Mouse (Mus musculus) bone marrow, adult 2 months (tissue): ENCODE measurements around the gene Pfkm. TPM values are rescaled to one million over a fixed set of nuclear protein-coding genes. Genes with fewer than 3 reads are reported as not detected.

Experiments used
- H3K27ac ChIP-seq: fragments of 200-500 bp; 2 replicates; pipeline ENCODE4 v1.5.1; 2012; ENCODE audit warnings: low read depth, mild to moderate bottlenecking, control low read depth, inconsistent platforms, low read length; ENCODE audit not compliant: control insufficient read depth, poor library complexity, insufficient read depth
- H3K4me1 ChIP-seq: fragments of 200-500 bp; 2 replicates; pipeline ENCODE4 v1.6.1; 2011; ENCODE audit warnings: low read length; ENCODE audit not compliant: control insufficient read depth, insufficient read depth
- H3K4me3 ChIP-seq: fragments of 200-500 bp; replicated peaks from 2 replicates; pipeline ENCODE3; 2011; ENCODE audit warnings: mild to moderate bottlenecking, low read depth, low read length, control low read depth; ENCODE audit not compliant: control insufficient read depth
- CTCF ChIP-seq: fragments of 200-500 bp; IDR thresholded peaks from 2 replicates; pipeline ENCODE4 v1.5.1; 2011; ENCODE audit warnings: low read length, control low read depth; ENCODE audit not compliant: control insufficient read depth, insufficient read depth
- POLR2A ChIP-seq: fragments of 200-500 bp; IDR thresholded peaks from 2 replicates; pipeline ENCODE4 v1.6.1; 2011; ENCODE audit warnings: low read depth, mild to moderate bottlenecking, control low read depth, low read length, borderline replicate concordance; ENCODE audit not compliant: control insufficient read depth
- WGBS: fragments of 180-500 bp; shearing (Covaris S2); methylation state at CpG from one replicate; pipeline ENCODE4 v1.1.7; 2018; 5-methylcytosine and 5-hydroxymethylcytosine counted together
- polyA plus RNA-seq: library from polyadenylated mRNA; stranded (reverse); fragments of >200 nt; gene quantifications from 2 replicates; pipeline ENCODE4 v1.2.4, GENCODE M21; 2011; ENCODE audit warnings: low replicate concordance; ENCODE audit not compliant: missing spikeins, insufficient read depth, insufficient read length

Pfkm gene
- polyA plus RNA-seq, 1 experiment, result 22.9 TPM

GRCm38 (mm10) chr15:98091841-98092240, 548 bp upstream of the Pfkm start:
- peaks cover 2% of the 10 kb centered on the region for H3K4me1 ChIP-seq
- peak overlapping the region; percentile 12 for H3K4me3 ChIP-seq
- no peak overlapping the region for H3K27ac ChIP-seq
- TF ChIP-seq CTCF (no peak), POLR2A (no peak)
- 4% methylated on average over 4 of the region's 4 CpGs for WGBS

DNA sequence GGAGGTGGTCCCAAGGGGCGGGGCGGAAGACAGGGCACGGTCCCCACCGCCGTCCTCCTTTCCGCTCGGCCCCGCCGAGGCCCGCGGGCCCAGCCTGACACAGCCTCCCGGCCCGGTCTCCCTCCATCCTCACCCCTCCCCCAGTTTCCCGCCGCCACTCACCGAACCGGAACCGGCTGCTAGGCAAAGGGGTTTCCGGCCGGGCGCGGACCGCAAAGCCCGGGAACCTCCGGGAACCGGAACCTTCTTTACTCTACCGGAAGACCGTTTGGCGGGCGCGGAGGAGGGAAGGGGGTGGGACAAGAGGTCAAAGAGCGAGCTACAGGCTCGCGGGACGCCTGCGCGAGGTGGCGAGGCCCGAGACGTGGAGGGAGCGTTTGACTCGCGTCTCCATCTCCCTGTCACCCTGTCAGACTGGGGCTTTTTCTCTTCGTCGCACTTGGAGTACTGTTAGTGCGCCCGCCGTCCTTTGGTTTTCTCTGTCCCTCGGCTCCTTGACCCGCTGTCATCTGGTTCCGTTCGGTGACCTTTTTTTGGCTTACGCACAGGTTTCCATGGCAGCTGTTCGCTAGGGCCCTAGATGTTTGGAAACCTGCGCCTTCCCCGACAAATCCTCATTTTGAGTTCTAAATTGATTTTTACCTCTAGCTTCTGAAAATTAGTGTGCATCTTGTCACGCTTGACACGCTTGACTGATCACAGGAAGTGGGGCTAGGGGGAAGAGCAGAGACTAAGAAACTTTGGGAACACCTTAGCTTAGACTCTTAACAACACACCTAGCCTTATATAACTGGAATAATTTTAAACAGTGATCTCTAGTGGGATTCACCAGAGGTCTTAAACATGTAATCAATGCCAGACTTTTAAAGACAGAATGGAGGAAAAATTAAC, 977 bp downstream of the Pfkm start, which contains the start of gene Senp1:
Gene Senp1 (minus strand): TSS at position 624 of the 891 bp plus-strand sequence.
- peaks cover 2% of the 10 kb centered on the region for H3K4me1 ChIP-seq
- WGBS, result under 1% methylated on average over 57 of the region's 58 CpGs
- no peak for TF ChIP-seq CTCF
- TF ChIP-seq POLR2A, result peak; percentile 65
- H3K4me3 ChIP-seq, result peak within 1 kb of the TSS; percentile 71
- peak within 1 kb of the TSS; percentile 91 for H3K27ac ChIP-seq

DNA sequence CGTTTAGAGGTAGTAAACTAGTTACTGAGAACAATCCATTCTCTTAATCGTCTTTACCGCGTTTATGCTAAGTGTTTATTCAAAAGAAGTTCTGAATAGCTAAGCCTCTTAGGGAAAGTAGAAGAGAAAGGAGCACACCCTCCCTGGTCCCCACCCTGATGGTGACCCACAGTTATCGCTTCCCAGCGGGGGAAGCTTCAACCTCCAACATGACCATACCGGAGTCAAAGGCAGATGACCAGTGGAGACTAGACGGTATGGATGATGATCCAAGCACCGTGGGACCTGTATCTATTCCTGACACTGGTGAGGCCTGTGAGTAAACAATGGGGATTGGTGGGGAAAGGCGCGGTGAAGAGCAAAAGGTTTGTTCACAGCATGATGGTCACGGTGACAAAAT, 2.5 kb downstream of the Pfkm start:
- 95% methylated on average over 12 of the region's 12 CpGs for WGBS
- Histone ChIP-seq H3K27ac (no peak overlapping the region), H3K4me3 (no peak overlapping the region), H3K4me1 (no peaks in the 10 kb centered on the region)
- TF ChIP-seq POLR2A (no peak), CTCF (no peak)

GRCm38 (mm10) chr15:98096957-98097356, 4.6 kb downstream of the Pfkm start:
- TF ChIP-seq POLR2A (no peak), CTCF (peak; percentile 60)
- no peak overlapping the region for H3K27ac ChIP-seq
- WGBS, result 65% methylated on average over 3 of the region's 3 CpGs
- no peaks in the 10 kb centered on the region for H3K4me1 ChIP-seq
- H3K4me3 ChIP-seq, result no peak overlapping the region

DNA sequence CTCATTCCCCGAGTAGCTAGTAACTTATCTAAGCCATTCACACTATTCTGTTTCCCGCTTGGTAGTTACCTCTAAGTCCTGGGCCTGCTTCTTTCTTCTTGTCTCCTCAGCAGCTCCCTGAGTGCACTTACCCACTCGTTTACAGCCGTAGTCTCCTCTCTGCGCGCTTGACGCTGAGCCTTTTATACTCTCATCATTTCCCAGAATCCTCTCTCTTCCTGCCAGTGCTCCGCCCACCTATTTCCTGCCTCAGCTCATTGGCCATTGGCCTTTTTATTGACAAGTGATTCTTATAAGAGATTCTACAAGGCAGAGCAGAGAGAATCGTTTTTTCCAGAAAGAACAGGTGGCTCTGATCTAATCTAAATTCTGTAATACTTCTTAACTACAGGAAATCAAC, 6.1 kb downstream of the Pfkm start:
- Histone ChIP-seq H3K4me1 (no peaks in the 10 kb centered on the region), H3K4me3 (no peak overlapping the region), H3K27ac (no peak overlapping the region)
- TF ChIP-seq POLR2A (no peak), CTCF (no peak)
- WGBS, result 87% methylated on average over 9 of the region's 9 CpGs

DNA sequence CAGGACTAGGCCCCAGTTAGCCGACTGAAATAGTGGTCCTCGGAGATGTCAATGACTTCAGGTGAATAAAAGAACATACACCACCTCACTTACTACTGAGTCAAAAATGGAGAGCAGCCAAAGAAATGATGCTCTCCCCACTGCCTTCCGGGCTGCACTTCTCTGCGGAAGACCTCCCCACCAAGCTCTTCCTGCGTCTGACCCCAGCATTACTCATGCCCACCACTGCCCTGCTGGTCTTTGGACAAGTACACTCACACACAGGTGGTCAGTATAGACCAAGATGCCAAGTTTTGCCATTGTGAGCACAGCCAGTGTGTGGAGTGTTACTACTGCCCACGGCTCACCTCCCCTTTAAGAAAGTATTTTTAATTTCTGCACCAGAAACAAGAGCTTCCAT, 10.0 kb downstream of the Pfkm start:
- 88% methylated on average over 6 of the region's 6 CpGs for WGBS
- no peak overlapping the region for H3K4me3 ChIP-seq
- TF ChIP-seq POLR2A (no peak), CTCF (no peak)
- H3K4me1 ChIP-seq, result no peaks in the 10 kb centered on the region
- no peak overlapping the region for H3K27ac ChIP-seq

DNA sequence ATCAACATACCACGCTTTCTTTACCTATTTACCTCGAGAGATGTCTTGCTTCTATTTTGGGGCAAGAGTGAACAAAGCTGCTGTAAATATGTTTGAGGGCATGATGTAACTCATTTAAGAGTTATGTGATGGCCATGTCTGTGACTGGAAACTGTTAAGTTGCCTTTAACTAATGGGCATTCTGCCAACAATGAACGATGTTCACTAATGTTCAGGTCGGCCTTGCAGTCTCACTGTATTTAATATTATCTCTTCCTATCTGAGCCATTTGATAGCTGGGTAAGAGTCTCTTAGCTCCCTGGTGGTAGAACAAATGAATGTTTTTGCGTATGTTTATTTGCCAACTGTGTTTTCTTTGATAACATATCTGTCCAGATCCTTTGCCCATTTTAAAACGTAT, 14.1 kb downstream of the Pfkm start:
- Histone ChIP-seq H3K4me1 (peaks cover 2% of the 10 kb centered on the region; the same call in 1 of the 2 replicates), H3K4me3 (no peak overlapping the region), H3K27ac (no peak overlapping the region)
- 52% methylated on average over 6 of the region's 6 CpGs for WGBS
- TF ChIP-seq POLR2A, result no peak
- TF ChIP-seq CTCF, result no peak

GRCm38 (mm10) chr15:98107230-98107629, 14.8 kb downstream of the Pfkm start:
- Histone ChIP-seq H3K4me1 (peaks cover 2% of the 10 kb centered on the region; the same call in 1 of the 2 replicates), H3K4me3 (no peak overlapping the region), H3K27ac (no peak overlapping the region)
- WGBS, result 74% methylated on average over 6 of the region's 6 CpGs
- TF ChIP-seq CTCF (no peak), POLR2A (no peak)

DNA sequence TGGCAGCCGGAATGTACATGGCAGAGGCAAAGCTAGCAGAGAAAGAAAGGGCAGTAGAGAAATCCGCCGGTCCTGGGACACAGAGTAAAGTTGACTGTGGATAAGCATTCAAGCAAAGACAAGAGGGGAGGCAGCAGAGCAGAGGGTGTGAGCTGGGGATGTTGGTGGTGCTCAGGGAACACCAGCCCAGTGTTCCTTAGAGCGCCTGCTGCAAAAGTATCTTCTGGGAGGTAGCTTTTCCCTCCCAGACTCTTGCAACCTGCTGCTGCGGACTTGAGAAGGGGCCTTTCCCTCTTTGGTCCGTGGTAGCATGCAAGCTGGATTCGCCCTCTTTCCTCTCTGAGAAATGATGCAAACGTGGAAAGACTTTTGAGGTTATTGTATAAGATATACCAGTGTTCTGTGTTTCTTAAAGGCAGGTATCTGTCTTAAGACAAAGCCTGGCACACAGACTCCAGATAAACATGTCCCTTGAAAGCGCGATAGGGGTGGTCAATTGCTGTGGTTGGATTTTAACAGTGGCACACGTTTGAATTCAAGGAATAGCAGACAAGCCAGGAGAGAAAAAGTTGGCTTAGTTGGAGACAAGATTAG, 15.4 kb downstream of the Pfkm start:
- TF ChIP-seq CTCF, result no peak
- no peak for TF ChIP-seq POLR2A
- peak overlapping the region; percentile 84 for H3K4me3 ChIP-seq
- peaks cover 2% of the 10 kb centered on the region; the same call in 1 of the 2 replicates for H3K4me1 ChIP-seq
- no peak overlapping the region for H3K27ac ChIP-seq
- 34% methylated on average over 11 of the region's 11 CpGs for WGBS
